Mouse (Mus musculus): ENCODE measurements around the gene Uhrf2. TPM values are rescaled to one million over a fixed set of nuclear protein-coding genes. Genes with fewer than 3 reads are reported as not detected.
A peak's percentile ranks its signal among the peaks of the same experiment; 100 is the strongest.

Uhrf2 gene
- polyA plus RNA-seq, 1 experiment from 2014 or later, result 54.6 TPM

GRCm38 (mm10) chr19:30114919-30115441 is 84.7 kb downstream of the Uhrf2 start:
- H3K4me1 ChIP-seq (ENCODE audit: control insufficient read depth in 2 of 2, insufficient read depth in 2 of 2, low read length in 2 of 2), result peaks cover 5 to 13% of the 10 kb centered on the region in 2 experiments; a peak in 3 of 4 replicates
- H3K4me2 ChIP-seq (ENCODE audit: low read length), result no peak overlapping the region
- ATAC-seq (ENCODE audit: insufficient number of reproducible peaks, insufficient read depth, low FRiP score, low read depth), result no peak; the same call in 1 of the 2 replicates
- no peak overlapping the region for H3K27ac ChIP-seq (replicated peaks in 1 of 2; ENCODE audit: control insufficient read depth in 1 of 2, insufficient read depth in 1 of 2, low read depth in 2 of 2, low read length in 2 of 2)
- H3K27me3 ChIP-seq (ENCODE audit: control insufficient read depth, insufficient read depth, low read length), result no peaks in the 10 kb centered on the region
- H3K36me3 ChIP-seq (ENCODE audit: control insufficient read depth, insufficient read depth, low read length), result no peaks in the 10 kb centered on the region
- H3K9me3 ChIP-seq (ENCODE audit: control insufficient read depth, low read length), result no peaks in the 10 kb centered on the region
- 57% methylated on average over 14 of the region's 14 CpGs for WGBS
- H3K4me3 ChIP-seq (ENCODE audit: control insufficient read depth in 1 of 2, insufficient read depth in 1 of 2, low read depth in 1 of 2, low read length in 2 of 2), result no peak overlapping the region
- H3K9ac ChIP-seq (ENCODE audit: low read length), result no peak overlapping the region

GRCm38 (mm10) chr19:30115606-30116005 is 85.3 kb downstream of the Uhrf2 start:
- no peak overlapping the region for H3K9ac ChIP-seq (ENCODE audit: low read length)
- no peak overlapping the region for H3K4me2 ChIP-seq (ENCODE audit: low read length)
- H3K4me1 ChIP-seq (ENCODE audit: control insufficient read depth in 2 of 2, insufficient read depth in 2 of 2, low read length in 2 of 2), result peaks cover 5 to 13% of the 10 kb centered on the region in 2 experiments; a peak in 3 of 4 replicates
- WGBS, result 68% methylated on average over 5 of the region's 5 CpGs
- H3K4me3 ChIP-seq (ENCODE audit: control insufficient read depth in 1 of 2, insufficient read depth in 1 of 2, low read depth in 1 of 2, low read length in 2 of 2), result no peak overlapping the region
- H3K27ac ChIP-seq (replicated peaks in 1 of 2; ENCODE audit: control insufficient read depth in 1 of 2, insufficient read depth in 1 of 2, low read depth in 2 of 2, low read length in 2 of 2), result no peak overlapping the region
- no peaks in the 10 kb centered on the region for H3K9me3 ChIP-seq (ENCODE audit: control insufficient read depth, low read length)
- ATAC-seq (ENCODE audit: insufficient number of reproducible peaks, insufficient read depth, low FRiP score, low read depth), result no peak
- H3K27me3 ChIP-seq (ENCODE audit: control insufficient read depth, insufficient read depth, low read length), result no peaks in the 10 kb centered on the region
- no peaks in the 10 kb centered on the region for H3K36me3 ChIP-seq (ENCODE audit: control insufficient read depth, insufficient read depth, low read length)

GRCm38 (mm10) chr19:30117241-30117640 is 86.9 kb downstream of the Uhrf2 start:
- Histone ChIP-seq H3K9me3 (ENCODE audit: control insufficient read depth, low read length) (no peaks in the 10 kb centered on the region), H3K4me3 (ENCODE audit: control insufficient read depth in 1 of 2, insufficient read depth in 1 of 2, low read depth in 1 of 2, low read length in 2 of 2) (no peak overlapping the region), H3K9ac (ENCODE audit: low read length) (no peak overlapping the region), H3K4me2 (ENCODE audit: low read length) (no peak overlapping the region), H3K27me3 (ENCODE audit: control insufficient read depth, insufficient read depth, low read length) (no peaks in the 10 kb centered on the region), H3K36me3 (ENCODE audit: control insufficient read depth, insufficient read depth, low read length) (no peaks in the 10 kb centered on the region), H3K4me1 (ENCODE audit: control insufficient read depth in 2 of 2, insufficient read depth in 2 of 2, low read length in 2 of 2) (peaks cover 5 to 13% of the 10 kb centered on the region in 2 experiments; a peak in 3 of 4 replicates), H3K27ac (replicated peaks in 1 of 2; ENCODE audit: control insufficient read depth in 1 of 2, insufficient read depth in 1 of 2, low read depth in 2 of 2, low read length in 2 of 2) (peak overlapping the region in 1 of 2 experiments; percentile 30; a peak in 2 of 4 replicates)
- no peak for ATAC-seq (ENCODE audit: insufficient number of reproducible peaks, insufficient read depth, low FRiP score, low read depth)
- 58% methylated on average over 4 of the region's 4 CpGs for WGBS

GRCm38 (mm10) chr19:30117775-30118174 is 87.5 kb downstream of the Uhrf2 start:
- H3K27me3 ChIP-seq (ENCODE audit: control insufficient read depth, insufficient read depth, low read length), result no peaks in the 10 kb centered on the region
- H3K4me1 ChIP-seq (ENCODE audit: control insufficient read depth in 2 of 2, insufficient read depth in 2 of 2, low read length in 2 of 2), result peaks cover 5 to 13% of the 10 kb centered on the region in 2 experiments; a peak in 3 of 4 replicates
- peak overlapping the region; percentile 46 to 54 for H3K27ac ChIP-seq (replicated peaks in 1 of 2; ENCODE audit: control insufficient read depth in 1 of 2, insufficient read depth in 1 of 2, low read depth in 2 of 2, low read length in 2 of 2)
- H3K9me3 ChIP-seq (ENCODE audit: control insufficient read depth, low read length), result no peaks in the 10 kb centered on the region
- peak; percentile 48; the same call in 1 of the 2 replicates for ATAC-seq (ENCODE audit: insufficient number of reproducible peaks, insufficient read depth, low FRiP score, low read depth)
- no peak overlapping the region for H3K9ac ChIP-seq (ENCODE audit: low read length)
- no peaks in the 10 kb centered on the region for H3K36me3 ChIP-seq (ENCODE audit: control insufficient read depth, insufficient read depth, low read length)
- H3K4me3 ChIP-seq (ENCODE audit: control insufficient read depth in 1 of 2, insufficient read depth in 1 of 2, low read depth in 1 of 2, low read length in 2 of 2), result no peak overlapping the region
- no peak overlapping the region for H3K4me2 ChIP-seq (ENCODE audit: low read length)
- 52% methylated on average over 9 of the region's 9 CpGs for WGBS

GRCm38 (mm10) chr19:30118344-30119312 is 88.3 kb downstream of the Uhrf2 start:
- no peak for ATAC-seq (ENCODE audit: insufficient number of reproducible peaks, insufficient read depth, low FRiP score, low read depth)
- Histone ChIP-seq H3K9ac (ENCODE audit: low read length) (no peak overlapping the region), H3K27ac (replicated peaks in 1 of 2; ENCODE audit: control insufficient read depth in 1 of 2, insufficient read depth in 1 of 2, low read depth in 2 of 2, low read length in 2 of 2) (peak overlapping the region; percentile 10 to 46; a peak in 2 of 4 replicates), H3K4me1 (ENCODE audit: control insufficient read depth in 2 of 2, insufficient read depth in 2 of 2, low read length in 2 of 2) (peaks cover 5 to 13% of the 10 kb centered on the region in 2 experiments; a peak in 3 of 4 replicates), H3K4me3 (ENCODE audit: control insufficient read depth in 1 of 2, insufficient read depth in 1 of 2, low read depth in 1 of 2, low read length in 2 of 2) (no peak overlapping the region), H3K36me3 (ENCODE audit: control insufficient read depth, insufficient read depth, low read length) (no peaks in the 10 kb centered on the region), H3K4me2 (ENCODE audit: low read length) (no peak overlapping the region), H3K9me3 (ENCODE audit: control insufficient read depth, low read length) (no peaks in the 10 kb centered on the region), H3K27me3 (ENCODE audit: control insufficient read depth, insufficient read depth, low read length) (no peaks in the 10 kb centered on the region)
- 85% methylated on average over 17 of the region's 17 CpGs for WGBS

- ATAC-seq (ENCODE audit: insufficient number of reproducible peaks, insufficient read depth, low FRiP score, low read depth), result peak; percentile 52
- Histone ChIP-seq H3K9me3 (ENCODE audit: control insufficient read depth, low read length) (no peaks in the 10 kb centered on the region), H3K27ac (replicated peaks in 1 of 2; ENCODE audit: control insufficient read depth in 1 of 2, insufficient read depth in 1 of 2, low read depth in 2 of 2, low read length in 2 of 2) (peak overlapping the region in 1 of 2 experiments; percentile 2; a peak in 1 of 4 replicates), H3K36me3 (ENCODE audit: control insufficient read depth, insufficient read depth, low read length) (no peaks in the 10 kb centered on the region), H3K4me3 (ENCODE audit: control insufficient read depth in 1 of 2, insufficient read depth in 1 of 2, low read depth in 1 of 2, low read length in 2 of 2) (no peak overlapping the region), H3K4me2 (ENCODE audit: low read length) (peak overlapping the region; percentile 4; the same call in 1 of the 2 replicates), H3K27me3 (ENCODE audit: control insufficient read depth, insufficient read depth, low read length) (no peaks in the 10 kb centered on the region), H3K9ac (ENCODE audit: low read length) (no peak overlapping the region), H3K4me1 (ENCODE audit: control insufficient read depth in 2 of 2, insufficient read depth in 2 of 2, low read length in 2 of 2) (peaks cover 3 to 9% of the 10 kb centered on the region in 2 experiments; a peak in 3 of 4 replicates)
- WGBS, result 20% methylated on average over 7 of the region's 7 CpGs
Observed at GRCm38 (mm10) chr19:30124999-30125669, 94.8 kb downstream of the Uhrf2 start.

- Histone ChIP-seq H3K9me3 (ENCODE audit: control insufficient read depth, low read length) (no peaks in the 10 kb centered on the region), H3K27ac (replicated peaks in 1 of 2; ENCODE audit: control insufficient read depth in 1 of 2, insufficient read depth in 1 of 2, low read depth in 2 of 2, low read length in 2 of 2) (peak overlapping the region; percentile 2 to 13; a peak in 2 of 4 replicates), H3K4me1 (ENCODE audit: control insufficient read depth in 2 of 2, insufficient read depth in 2 of 2, low read length in 2 of 2) (peaks cover 3 to 9% of the 10 kb centered on the region in 2 experiments; a peak in 3 of 4 replicates), H3K9ac (ENCODE audit: low read length) (no peak overlapping the region), H3K36me3 (ENCODE audit: control insufficient read depth, insufficient read depth, low read length) (no peaks in the 10 kb centered on the region), H3K4me2 (ENCODE audit: low read length) (peak overlapping the region; percentile 4; the same call in 1 of the 2 replicates), H3K27me3 (ENCODE audit: control insufficient read depth, insufficient read depth, low read length) (no peaks in the 10 kb centered on the region), H3K4me3 (ENCODE audit: control insufficient read depth in 1 of 2, insufficient read depth in 1 of 2, low read depth in 1 of 2, low read length in 2 of 2) (no peak overlapping the region)
- WGBS, result 56% methylated on average over 7 of the region's 7 CpGs
- no peak for ATAC-seq (ENCODE audit: insufficient number of reproducible peaks, insufficient read depth, low FRiP score, low read depth)
Observed at GRCm38 (mm10) chr19:30125670-30126059, 95.4 kb downstream of the Uhrf2 start.

Data from heart, embryonic 14.5 days (tissue).